Mouse (Mus musculus) olfactory bulb, adult 2 months (tissue): ENCODE data around the gene Ephb2. TPM values are rescaled to one million over a fixed set of nuclear protein-coding genes. Genes with fewer than 3 reads are reported as not detected.

Experiments
- H3K27ac ChIP-seq: fragments of 200-500 bp; 2 replicates; pipeline ENCODE4 v1.5.1; 2012; ENCODE audit warnings: low read depth, low read length; ENCODE audit not compliant: insufficient read depth
- H3K4me1 ChIP-seq: fragments of 200-500 bp; 2 replicates; pipeline ENCODE4 v1.6.1; 2012; ENCODE audit warnings: low read length; ENCODE audit not compliant: control insufficient read depth, insufficient read depth
- H3K4me3 ChIP-seq: fragments of 200-500 bp; 2 replicates; pipeline ENCODE4 v1.5.1; 2012; ENCODE audit warnings: mild to moderate bottlenecking, low read depth, low read length, moderate library complexity; ENCODE audit not compliant: insufficient read depth
- CTCF ChIP-seq: fragments of 200-500 bp; IDR thresholded peaks from 2 replicates; pipeline ENCODE4 v1.5.1; 2012; ENCODE audit warnings: low read depth, mild to moderate bottlenecking, low read length, moderate library complexity; ENCODE audit not compliant: insufficient read depth
- POLR2A ChIP-seq: fragments of 200-500 bp; IDR thresholded peaks from 2 replicates; pipeline ENCODE4 v1.6.1; 2012; ENCODE audit warnings: mild to moderate bottlenecking, low read depth, low read length, moderate library complexity; ENCODE audit not compliant: insufficient read depth
- WGBS: fragments of 180-500 bp; shearing (Covaris S2); methylation state at CpG from one replicate; pipeline ENCODE4 v1.1.7; 2018; 5-methylcytosine and 5-hydroxymethylcytosine counted together
- polyA plus RNA-seq: library from polyadenylated mRNA; stranded (reverse); fragments of >200 nt; gene quantifications from 2 replicates; pipeline ENCODE4 v1.2.4, GENCODE M21; 2012; ENCODE audit warnings: low replicate concordance; ENCODE audit not compliant: missing spikeins, insufficient read depth, insufficient read length

Gene Ephb2
- polyA plus RNA-seq, 1 experiment, result not detected

- Histone ChIP-seq H3K4me3 (no peak overlapping the region), H3K4me1 (peaks cover 11% of the 10 kb centered on the region), H3K27ac (no peak overlapping the region)
- 65% methylated on average over 7 of the region's 7 CpGs for WGBS
- TF ChIP-seq CTCF, result no peak
- TF ChIP-seq POLR2A, result no peak
Observed at GRCm38 (mm10) chr4:136638230-136638750, 197.5 kb downstream of the Ephb2 start.

GRCm38 (mm10) chr4:136637563-136638229, 198.1 kb downstream of the Ephb2 start:
- WGBS, result 4% methylated on average over 76 of the region's 76 CpGs
- no peak overlapping the region for H3K27ac ChIP-seq
- H3K4me1 ChIP-seq, result peaks cover 11% of the 10 kb centered on the region
- peak overlapping the region; percentile 53 for H3K4me3 ChIP-seq
- TF ChIP-seq CTCF (no peak), POLR2A (no peak)

- peaks cover 11% of the 10 kb centered on the region for H3K4me1 ChIP-seq
- H3K4me3 ChIP-seq, result peak overlapping the region; percentile 53
- WGBS, result 15% methylated on average over 37 of the region's 37 CpGs
- TF ChIP-seq CTCF (no peak), POLR2A (no peak)
- H3K27ac ChIP-seq, result no peak overlapping the region
Observed at GRCm38 (mm10) chr4:136636983-136637562, 198.7 kb downstream of the Ephb2 start.

GRCm38 (mm10) chr4:136636511-136636910, 199.3 kb downstream of the Ephb2 start:
- Histone ChIP-seq H3K27ac (no peak overlapping the region), H3K4me1 (peaks cover 11% of the 10 kb centered on the region), H3K4me3 (no peak overlapping the region)
- no peak for TF ChIP-seq CTCF
- TF ChIP-seq POLR2A, result no peak
- 79% methylated on average over 5 of the region's 5 CpGs for WGBS

GRCm38 (mm10) chr4:136635995-136636394, 199.8 kb downstream of the Ephb2 start:
- Histone ChIP-seq H3K4me1 (peaks cover 14% of the 10 kb centered on the region), H3K4me3 (no peak overlapping the region), H3K27ac (no peak overlapping the region)
- TF ChIP-seq CTCF (no peak), POLR2A (no peak)

- peaks cover 3% of the 10 kb centered on the region; the same call in 1 of the 2 replicates for H3K4me1 ChIP-seq
- no peak overlapping the region for H3K27ac ChIP-seq
- no peak for TF ChIP-seq POLR2A
- TF ChIP-seq CTCF, result no peak
- no peak overlapping the region for H3K4me3 ChIP-seq
- WGBS, result 81% methylated on average over 11 of the region's 11 CpGs
Observed at GRCm38 (mm10) chr4:136631237-136631994, 204.4 kb downstream of the Ephb2 start.

- H3K4me3 ChIP-seq, result no peak overlapping the region
- WGBS, result 81% methylated on average over 6 of the region's 6 CpGs
- TF ChIP-seq POLR2A (no peak), CTCF (no peak)
- no peak overlapping the region for H3K27ac ChIP-seq
- H3K4me1 ChIP-seq, result peaks cover 3% of the 10 kb centered on the region; the same call in 1 of the 2 replicates
Observed at GRCm38 (mm10) chr4:136626590-136626989, 209.2 kb downstream of the Ephb2 start.

- TF ChIP-seq CTCF, result no peak
- Histone ChIP-seq H3K4me3 (no peak within 1 kb of the TSS), H3K4me1 (no peaks in the 10 kb centered on the region), H3K27ac (no peak within 1 kb of the TSS)
- 54% methylated on average over 6 of the region's 6 CpGs for WGBS
Observed at GRCm38 (mm10) chr4:136622388-136622787, 213.4 kb downstream of the Ephb2 start, which contains the start of gene Lactbl1. TSS of gene Lactbl1 (plus strand) at chr4:136622621.

- Histone ChIP-seq H3K4me3 (no peak overlapping the region), H3K27ac (no peak overlapping the region), H3K4me1 (no peaks in the 10 kb centered on the region)
- no peak for TF ChIP-seq POLR2A
- TF ChIP-seq CTCF, result no peak
- WGBS, result 52% methylated on average over 5 of the region's 5 CpGs
Observed at GRCm38 (mm10) chr4:136621956-136622355, 213.8 kb downstream of the Ephb2 start.
